Mouse (Mus musculus) MEL (cell line): ENCODE data around the gene Comtd1. TPM values are rescaled to one million over a fixed set of nuclear protein-coding genes. Genes with fewer than 3 reads are reported as not detected.

Source experiments
- DNase-seq: peaks from one replicate; pipeline ENCODE4 v3.0.0; 2011; ENCODE audit warnings: low read depth, low spot score
- H3K27ac ChIP-seq: 2 replicates; pipeline ENCODE4 v1.5.1; 2012; ENCODE audit warnings: low read depth, mild to moderate bottlenecking, control low read depth, low read length, moderate library complexity; ENCODE audit not compliant: control insufficient read depth
- H3K27me3 ChIP-seq, 2 experiments: fragments of 150-350 bp in 1 of 2; sonication (generic) in 1 of 2; 2 replicates each; pipeline ENCODE4 v1.6.1; 2012; ENCODE audit warnings: low read length in 2 of 2, mild to moderate bottlenecking in 2 of 2, improper control_type of control experiment in 1 of 2, moderate library complexity in 1 of 2; ENCODE audit not compliant: insufficient read depth in 2 of 2, control insufficient read depth in 1 of 2
- H3K36me3 ChIP-seq, 2 experiments: 2 replicates each; pipeline ENCODE4 v1.6.1; 2012 to 2014; ENCODE audit warnings: low read length in 2 of 2, improper control_type of control experiment in 1 of 2, inconsistent platforms in 1 of 2, mild to moderate bottlenecking in 1 of 2; ENCODE audit not compliant: insufficient read depth in 2 of 2, control insufficient read depth in 1 of 2
- H3K4me1 ChIP-seq, 2 experiments: fragments of 150-350 bp in 1 of 2; sonication (generic) in 1 of 2; 2 replicates each; pipeline ENCODE4 v1.6.1; 2012; ENCODE audit warnings: low read length in 2 of 2, improper control_type of control experiment in 1 of 2, mild to moderate bottlenecking in 1 of 2; ENCODE audit not compliant: insufficient read depth in 2 of 2, control insufficient read depth in 1 of 2
- H3K4me3 ChIP-seq, 2 experiments: fragments of 150-350 bp in 1 of 2; sonication (generic) in 1 of 2; 2 replicates each; pipeline ENCODE4 v1.5.1; 2012; ENCODE audit warnings: low read depth in 2 of 2, low read length in 2 of 2, mild to moderate bottlenecking in 2 of 2, moderate library complexity in 2 of 2, control low read depth in 1 of 2, improper control_type of control experiment in 1 of 2; ENCODE audit not compliant: control insufficient read depth in 1 of 2, insufficient read depth in 1 of 2
- H3K79me2 ChIP-seq: 2 replicates; pipeline ENCODE4 v1.6.1; 2012; ENCODE audit warnings: mild to moderate bottlenecking, low read length, moderate library complexity; ENCODE audit not compliant: control insufficient read depth, poor library complexity, insufficient read depth
- H3K9ac ChIP-seq: 2 replicates; pipeline ENCODE4 v1.6.1; 2012; ENCODE audit warnings: low read depth, mild to moderate bottlenecking, control low read depth, low read length, moderate library complexity; ENCODE audit not compliant: control insufficient read depth, poor library complexity, severe bottlenecking
- H3K9me3 ChIP-seq: fragments of 150-350 bp; sonication (generic); replicated peaks from 2 replicates; pipeline ENCODE4 v1.6.1; 2012; ENCODE audit warnings: mild to moderate bottlenecking, low read length, improper control_type of control experiment, moderate library complexity; ENCODE audit not compliant: insufficient read depth
- BHLHE40 ChIP-seq: IDR thresholded peaks from 2 replicates; pipeline ENCODE4 v1.6.1; 2012; ENCODE audit warnings: low read depth, mild to moderate bottlenecking, inconsistent platforms, low read length, improper control_type of control experiment, borderline replicate concordance
- CHD1 ChIP-seq: IDR thresholded peaks from 2 replicates; pipeline ENCODE4 v1.6.1; 2012; ENCODE audit warnings: low read depth, mild to moderate bottlenecking, inconsistent platforms, low read length, improper control_type of control experiment
- CTCF ChIP-seq, 3 experiments: IDR thresholded peaks in 2 of 3; conservative IDR thresholded peaks in 1 of 3; 2 replicates each; pipeline ENCODE4 v1.5.1; 2011 to 2012; ENCODE audit warnings: low read length in 3 of 3, low read depth in 2 of 3, mild to moderate bottlenecking in 2 of 3, improper control_type of control experiment in 1 of 3, inconsistent platforms in 1 of 3, mixed read lengths in 1 of 3, moderate library complexity in 1 of 3; ENCODE audit not compliant: control insufficient read depth in 1 of 3, insufficient read depth in 1 of 3, poor library complexity in 1 of 3, severe bottlenecking in 1 of 3
- ELF1 ChIP-seq: IDR thresholded peaks from 2 replicates; pipeline ENCODE4 v1.6.1; 2014; ENCODE audit warnings: low read depth, mild to moderate bottlenecking, inconsistent platforms, low read length, improper control_type of control experiment, moderate library complexity
- EP300 ChIP-seq, 2 experiments: IDR thresholded peaks; 2 replicates each; pipeline ENCODE4 v1.6.1; 2011; ENCODE audit warnings: improper control_type of control experiment in 2 of 2, low read length in 2 of 2, low read depth in 1 of 2, mild to moderate bottlenecking in 1 of 2
- HCFC1 ChIP-seq: IDR thresholded peaks from 2 replicates; pipeline ENCODE4 v1.6.1; 2012; ENCODE audit warnings: low read depth, mild to moderate bottlenecking, inconsistent platforms, low read length, improper control_type of control experiment, moderate library complexity
- JUND ChIP-seq: IDR thresholded peaks from 2 replicates; pipeline ENCODE4 v1.6.1; 2011; ENCODE audit warnings: low read depth, mild to moderate bottlenecking, improper control_type of control experiment, low read length
- MAFK ChIP-seq: IDR thresholded peaks from 2 replicates; pipeline ENCODE4 v1.6.1; 2011; ENCODE audit warnings: low read depth, mild to moderate bottlenecking, low read length, improper control_type of control experiment, borderline replicate concordance
- MAZ ChIP-seq: IDR thresholded peaks from 2 replicates; pipeline ENCODE4 v1.6.1; 2012; ENCODE audit warnings: low read depth, mild to moderate bottlenecking, inconsistent platforms, low read length, improper control_type of control experiment
- MEF2A ChIP-seq: IDR thresholded peaks from 2 replicates; pipeline ENCODE4 v1.6.1; 2014; ENCODE audit warnings: low read depth, mild to moderate bottlenecking, inconsistent platforms, low read length, improper control_type of control experiment; ENCODE audit not compliant: poor library complexity, insufficient replicate concordance, severe bottlenecking; ENCODE audit errors: extremely low read depth
- MXI1 ChIP-seq: IDR thresholded peaks from 2 replicates; pipeline ENCODE4 v1.6.1; 2011; ENCODE audit warnings: mild to moderate bottlenecking, low read depth, low read length, improper control_type of control experiment
- MYC ChIP-seq: IDR thresholded peaks from 2 replicates; pipeline ENCODE4 v1.6.1; 2011; ENCODE audit warnings: low read depth, mild to moderate bottlenecking, low read length, improper control_type of control experiment, moderate library complexity
- NELFE ChIP-seq: IDR thresholded peaks from 2 replicates; pipeline ENCODE4 v1.6.1; 2011; ENCODE audit warnings: low read depth, low read length, improper control_type of control experiment
- NRF1 ChIP-seq: IDR thresholded peaks from 2 replicates; pipeline ENCODE4 v1.6.1; 2014; ENCODE audit warnings: low read depth, mild to moderate bottlenecking, inconsistent platforms, low read length, improper control_type of control experiment, moderate library complexity; ENCODE audit not compliant: poor library complexity, insufficient read depth, severe bottlenecking
- POLR2AphosphoS2 ChIP-seq: IDR thresholded peaks from 2 replicates; pipeline ENCODE4 v1.6.1; 2011; ENCODE audit warnings: low read length, improper control_type of control experiment
- POLR2AphosphoS5 ChIP-seq: IDR thresholded peaks from 2 replicates; pipeline ENCODE4 v1.6.1; 2012; ENCODE audit warnings: low read depth, borderline replicate concordance, mild to moderate bottlenecking, inconsistent platforms, low read length, moderate library complexity, mixed read lengths
- RCOR1 ChIP-seq: IDR thresholded peaks from 2 replicates; pipeline ENCODE4 v1.6.1; 2012; ENCODE audit warnings: low read depth, mild to moderate bottlenecking, inconsistent platforms, low read length, improper control_type of control experiment
- SMC3 ChIP-seq: IDR thresholded peaks from 2 replicates; pipeline ENCODE4 v1.6.1; 2011; ENCODE audit warnings: low read depth, low read length, improper control_type of control experiment
- TAL1 ChIP-seq: IDR thresholded peaks from 2 replicates; pipeline ENCODE4 v1.6.1; 2012; ENCODE audit warnings: mild to moderate bottlenecking, inconsistent platforms, low read length, moderate library complexity, mixed read lengths
- TCF12 ChIP-seq: IDR thresholded peaks from 2 replicates; pipeline ENCODE4 v1.6.1; 2014; ENCODE audit warnings: low read depth, mild to moderate bottlenecking, inconsistent platforms, low read length, improper control_type of control experiment, moderate library complexity
- USF1 ChIP-seq: IDR thresholded peaks from 2 replicates; pipeline ENCODE4 v1.6.1; 2014; ENCODE audit warnings: low read depth, mild to moderate bottlenecking, inconsistent platforms, low read length, improper control_type of control experiment, moderate library complexity
- USF2 ChIP-seq, 2 experiments: IDR thresholded peaks; 2 replicates each; pipeline ENCODE4 v1.6.1; 2011 to 2012; ENCODE audit warnings: improper control_type of control experiment in 2 of 2, low read length in 2 of 2, borderline replicate concordance in 1 of 2, inconsistent platforms in 1 of 2, low read depth in 1 of 2, mild to moderate bottlenecking in 1 of 2; ENCODE audit not compliant: insufficient read depth in 1 of 2
- ZC3H11A ChIP-seq: IDR thresholded peaks from 2 replicates; pipeline ENCODE4 v1.6.1; 2012; ENCODE audit warnings: low read depth, mild to moderate bottlenecking, inconsistent platforms, low read length, improper control_type of control experiment
- ZKSCAN1 ChIP-seq: IDR thresholded peaks from 2 replicates; pipeline ENCODE4 v1.6.1; 2012; ENCODE audit warnings: low read depth, mild to moderate bottlenecking, inconsistent platforms, low read length, improper control_type of control experiment, moderate library complexity
- polyA plus RNA-seq, 2 experiments: library from polyadenylated mRNA; stranded (reverse) in 1 of 2; unstranded in 1 of 2; fragments of >175 nt in 1 of 2; fragments of >200 nt in 1 of 2; gene quantifications; 2 replicates each; pipeline versions ENCODE4 v1.2.1 to v1.2.4; 2012; ENCODE audit warnings: low replicate concordance in 2 of 2, low read depth in 1 of 2; ENCODE audit not compliant: insufficient read length in 2 of 2, insufficient read depth in 1 of 2, missing spikeins in 1 of 2
- total RNA-seq: library from RNA; depleted of rRNA; stranded (reverse); fragments of 300-350 nt; gene quantifications from 2 replicates; pipeline ENCODE4 v1.2.3, GENCODE M21; 2012

Comtd1 gene
- total and polyA plus RNA-seq, 3 experiments: 35.7 to 36.4 TPM; not detected in 1

DNA sequence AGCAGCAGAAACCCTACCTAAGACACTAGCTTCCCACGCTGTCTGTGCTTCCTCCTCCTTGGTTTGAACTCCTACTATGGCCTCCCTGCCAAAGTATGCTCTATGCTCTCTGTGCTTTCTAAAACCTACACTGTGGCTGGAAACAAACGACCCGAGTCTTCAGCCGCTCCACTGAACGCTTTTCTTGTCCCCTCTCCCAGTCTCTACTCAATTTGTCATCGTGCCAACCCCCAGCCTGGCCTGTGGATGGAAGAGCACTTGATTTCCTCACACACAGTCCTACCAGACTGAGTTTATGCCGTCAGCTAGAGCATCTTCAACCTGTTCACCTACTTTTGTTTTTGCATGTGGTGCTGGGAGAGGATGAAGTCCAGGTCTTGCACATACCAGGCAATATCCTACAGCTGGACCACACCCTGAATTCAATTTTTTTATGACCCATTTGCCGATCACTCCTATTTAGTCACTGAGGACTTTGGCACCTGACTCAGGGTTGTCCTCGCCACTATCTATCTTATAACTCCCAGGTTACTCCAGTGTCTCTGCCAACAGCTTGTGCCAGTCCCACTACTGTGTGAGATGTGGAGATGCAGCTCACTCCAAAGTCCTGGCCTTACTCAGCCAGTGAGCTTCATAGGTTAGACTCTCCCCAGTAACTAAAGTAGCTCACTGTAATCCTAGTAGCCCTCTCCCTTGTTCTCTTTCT, 22.8 kb downstream of the Comtd1 start:
- DNase-seq: no peak
- TF ChIP-seq POLR2AphosphoS2: no peak
- no peak overlapping the region for H3K27ac ChIP-seq
- no peaks in the 10 kb centered on the region for H3K79me2 ChIP-seq
- H3K9me3 ChIP-seq: no peaks in the 10 kb centered on the region
- no peaks in the 10 kb centered on the region for H3K27me3 ChIP-seq
- H3K4me1 ChIP-seq: peaks cover 6 to 21% of the 10 kb centered on the region in 2 experiments
- no peak overlapping the region for H3K4me3 ChIP-seq
- H3K9ac ChIP-seq: no peak overlapping the region
- peaks cover 0 to 22% of the 10 kb centered on the region in 2 experiments; a peak in 2 of 4 replicates for H3K36me3 ChIP-seq

DNA sequence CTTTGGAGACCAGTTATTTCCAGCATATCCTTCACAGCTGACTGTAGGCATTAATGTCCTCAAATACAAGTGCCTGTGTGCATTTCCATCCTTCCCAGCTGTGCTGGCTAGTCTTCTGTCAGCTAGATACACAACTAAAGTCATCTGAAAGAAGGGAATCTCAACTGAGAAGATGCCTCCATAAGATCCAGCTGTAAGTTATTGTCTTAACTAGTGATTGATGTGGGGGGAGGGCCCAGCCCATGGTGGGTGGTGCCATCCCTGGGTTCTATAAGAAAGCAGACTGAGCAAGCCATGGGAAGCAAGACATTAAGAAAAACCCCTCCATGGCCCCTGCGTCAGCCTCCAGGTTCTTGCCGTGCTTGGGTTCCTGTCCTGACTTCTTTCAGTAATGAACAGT, 23.8 kb downstream of the Comtd1 start, which contains the start of gene Vdac2:
Vdac2 (plus strand) TSS at position 301 of the 400 bp plus-strand sequence.
- no peaks in the 10 kb centered on the region for H3K9me3 ChIP-seq
- no peak within 1 kb of the TSS for H3K4me3 ChIP-seq
- DNase-seq: no peak
- peak within 1 kb of the TSS; percentile 89; the same call in 1 of the 2 replicates for H3K27ac ChIP-seq
- peaks cover 0 to 17% of the 10 kb centered on the region in 2 experiments; a peak in 2 of 4 replicates for H3K36me3 ChIP-seq
- TF ChIP-seq EP300 (IDR thresholded peaks at IDR 0.05; ENCODE audit: low read depth in 1 of 2, low read length in 2 of 2) (no peak), MAZ (no peak), ZKSCAN1 (no peak), BHLHE40 (no peak), USF2 (IDR thresholded peaks at IDR 0.05; ENCODE audit: borderline replicate concordance in 1 of 2, insufficient read depth in 1 of 2, low read depth in 1 of 2, low read length in 2 of 2) (no peak), CHD1 (no peak), MXI1 (no peak), POLR2AphosphoS5 (no peak), JUND (no peak), RCOR1 (no peak), CTCF (IDR thresholded peaks at IDR 0.05 in 2 of 3, conservative IDR thresholded peaks at IDR 0.05 in 1 of 3; ENCODE audit: control insufficient read depth in 1 of 3, insufficient read depth in 1 of 3, low read depth in 2 of 3, low read length in 3 of 3, poor library complexity in 1 of 3, severe bottlenecking in 1 of 3) (no peak), POLR2AphosphoS2 (no peak)
- TF ChIP-seq, all 39 proteins: peak for 0
- Histone ChIP-seq H3K79me2 (no peaks in the 10 kb centered on the region), H3K4me1 (peaks cover 6 to 16% of the 10 kb centered on the region in 2 experiments), H3K9ac (no peak within 1 kb of the TSS), H3K27me3 (no peaks in the 10 kb centered on the region)

DNA sequence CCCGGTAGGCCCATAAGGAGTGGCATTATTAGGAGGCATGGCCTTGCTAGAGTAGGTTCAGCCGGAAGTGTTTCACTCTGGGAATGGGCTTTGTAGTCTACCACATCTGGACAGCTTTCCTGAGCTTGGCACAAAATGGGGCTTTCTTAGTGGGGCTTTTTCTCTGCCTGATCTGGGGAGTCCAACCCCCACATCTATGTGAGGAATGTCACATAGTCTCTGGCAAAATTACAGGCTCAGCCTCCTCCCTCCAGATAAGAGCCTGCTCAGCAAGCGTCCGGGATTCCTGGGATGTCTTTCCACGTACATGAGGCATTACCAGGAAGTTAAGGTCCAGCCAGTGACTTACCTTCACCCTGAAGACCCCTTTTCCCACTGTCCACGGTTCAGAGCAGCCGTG, 24.9 kb downstream of the Comtd1 start:
- H3K27ac ChIP-seq: peak overlapping the region; percentile 89
- H3K4me1 ChIP-seq: peaks cover 6 to 12% of the 10 kb centered on the region in 2 experiments
- no peaks in the 10 kb centered on the region for H3K27me3 ChIP-seq
- H3K9me3 ChIP-seq: no peaks in the 10 kb centered on the region
- H3K9ac ChIP-seq: peak overlapping the region; percentile 60; the same call in 1 of the 2 replicates
- no peak for DNase-seq
- no peak overlapping the region for H3K4me3 ChIP-seq
- H3K36me3 ChIP-seq: peaks cover 0 to 15% of the 10 kb centered on the region in 2 experiments; a peak in 2 of 4 replicates
- H3K79me2 ChIP-seq: no peaks in the 10 kb centered on the region
- no peak for TF ChIP-seq TAL1
- no peak for TF ChIP-seq NRF1
- no peak for TF ChIP-seq MEF2A
- no peak for TF ChIP-seq POLR2AphosphoS5
- TF ChIP-seq USF1: no peak
- no peak for TF ChIP-seq USF2 (IDR thresholded peaks at IDR 0.05; ENCODE audit: borderline replicate concordance in 1 of 2, insufficient read depth in 1 of 2, low read depth in 1 of 2, low read length in 2 of 2)
- no peak for TF ChIP-seq MYC
- TF ChIP-seq ELF1: no peak
- no peak for TF ChIP-seq ZC3H11A
- no peak for TF ChIP-seq MAFK
- TF ChIP-seq NELFE: no peak
- no peak for TF ChIP-seq SMC3
- TF ChIP-seq HCFC1: no peak
- TF ChIP-seq TCF12: no peak
